ENCODE assay signal across 32 mouse cellular contexts in genomic region chr6:34938929-34939325, GRCm38 (mm10). TPM values are rescaled to one million over a fixed set of nuclear protein-coding genes. Genes with fewer than 3 reads are reported as not detected.
DNase-seq lines count a peak whose midpoint lies in the region; ATAC-seq lines count a peak whose summit lies in the region.
"Had no signal": no experiment of that assay in that cellular context is flagged by ENCODE, and none has a peak within 500 bp of the region (broad histone marks: within the 10 kb centered on the region; RNA-seq: fewer than 3 reads in every experiment).

No protein-coding gene starts in this region.

- WGBS in hindbrain, embryonic 10.5 days: 54% methylated on average over 4 of the region's 4 CpGs
- 61% methylated on average over 4 of the region's 4 CpGs for WGBS in hindbrain, embryonic 12.5 days
- WGBS in limb, embryonic 10.5 days: 50% methylated on average over 4 of the region's 4 CpGs

- no peak for DNase-seq in hindbrain, embryonic 10.5 days (ENCODE audit: low spot score)
- peak; percentile 35 for DNase-seq in thymus, postnatal 4 days
- no peak for DNase-seq in thymus, adult 18-20 months
- no peak for DNase-seq in limb, embryonic 10.5 days (ENCODE audit: low spot score)
- no peak for DNase-seq in frontal cortex, postnatal 14 days (ENCODE audit: low spot score in 2 of 2)
- no peak for DNase-seq in spleen, postnatal 36 days (ENCODE audit: low spot score in 2 of 2)
- DNase-seq: adrenal gland, adult 2 months; cerebellum, adult 11 months; cerebellum, adult 9-11 months; gastrocnemius, adult 2 months; heart, postnatal 4 days; kidney, adult 11 months; kidney, postnatal 14 days; lung, adult 18-20 months; lung, postnatal 10 days had no signal

- H3K9ac ChIP-seq in hindbrain, embryonic 12.5 days: no peak overlapping the region
- H3K9ac ChIP-seq: embryonic facial prominence, embryonic 13.5 days; forebrain, embryonic 15.5 days; heart, embryonic 15.5 days; hindbrain, embryonic 15.5 days; limb, embryonic 13.5 days; liver, embryonic 12.5 days; neural tube, embryonic 13.5 days had no signal

- H3K4me1 ChIP-seq in hindbrain, embryonic 10.5 days (replicated peaks): peaks cover 5% of the 10 kb centered on the region; the same call in 1 of the 2 replicates
- H3K4me1 ChIP-seq in hindbrain, embryonic 12.5 days: no peaks in the 10 kb centered on the region
- H3K4me1 ChIP-seq in limb, embryonic 10.5 days: peaks cover 10% of the 10 kb centered on the region
- H3K4me1 ChIP-seq: forebrain, embryonic 10.5 days; forebrain, embryonic 15.5 days; heart, embryonic 15.5 days; hindbrain, embryonic 15.5 days; neural tube, embryonic 13.5 days had no signal

- no peaks in the 10 kb centered on the region for H3K36me3 ChIP-seq in hindbrain, embryonic 10.5 days
- H3K36me3 ChIP-seq in hindbrain, embryonic 12.5 days: no peaks in the 10 kb centered on the region
- no peaks in the 10 kb centered on the region for H3K36me3 ChIP-seq in limb, embryonic 10.5 days
- H3K36me3 ChIP-seq: embryonic facial prominence, embryonic 13.5 days; forebrain, embryonic 10.5 days; forebrain, embryonic 15.5 days; heart, embryonic 10.5 days; heart, embryonic 15.5 days; hindbrain, embryonic 15.5 days; limb, embryonic 13.5 days; liver, embryonic 12.5 days; neural tube, embryonic 13.5 days had no signal

- no peak overlapping the region for H3K4me2 ChIP-seq in hindbrain, embryonic 12.5 days (replicated peaks)
- H3K4me2 ChIP-seq: embryonic facial prominence, embryonic 13.5 days; forebrain, embryonic 15.5 days; heart, embryonic 15.5 days; hindbrain, embryonic 15.5 days; limb, embryonic 13.5 days; liver, embryonic 12.5 days; midbrain, embryonic 11.5 days; neural tube, embryonic 13.5 days had no signal

- H3K9me3 ChIP-seq in hindbrain, embryonic 10.5 days: no peaks in the 10 kb centered on the region
- no peaks in the 10 kb centered on the region for H3K9me3 ChIP-seq in hindbrain, embryonic 12.5 days (replicated peaks)
- H3K9me3 ChIP-seq in limb, embryonic 10.5 days (replicated peaks): no peaks in the 10 kb centered on the region
- H3K9me3 ChIP-seq: embryonic facial prominence, embryonic 13.5 days; forebrain, embryonic 10.5 days; forebrain, embryonic 15.5 days; heart, embryonic 10.5 days; heart, embryonic 15.5 days; hindbrain, embryonic 15.5 days; limb, embryonic 13.5 days; liver, embryonic 12.5 days; neural tube, embryonic 13.5 days had no signal

- H3K27me3 ChIP-seq in hindbrain, embryonic 10.5 days (ENCODE audit: insufficient read depth, poor library complexity, severe bottlenecking): no peaks in the 10 kb centered on the region
- H3K27me3 ChIP-seq in hindbrain, embryonic 12.5 days: no peaks in the 10 kb centered on the region
- no peaks in the 10 kb centered on the region for H3K27me3 ChIP-seq in limb, embryonic 10.5 days (ENCODE audit: low read depth, poor library complexity, severe bottlenecking)
- H3K27me3 ChIP-seq: embryonic facial prominence, embryonic 13.5 days; forebrain, embryonic 15.5 days; heart, embryonic 15.5 days; hindbrain, embryonic 15.5 days; limb, embryonic 13.5 days; neural tube, embryonic 13.5 days had no signal

- no peak for ATAC-seq in hindbrain, embryonic 12.5 days (ENCODE audit: low FRiP score)
- ATAC-seq: forebrain, embryonic 15.5 days; liver, embryonic 12.5 days; midbrain, embryonic 16.5 days had no signal

- H3K27ac ChIP-seq in hindbrain, embryonic 10.5 days: 0 out of 2 replicates have a peak overlapping the region, but pooled peaks have one; percentile 23
- H3K27ac ChIP-seq in hindbrain, embryonic 12.5 days: no peak overlapping the region
- H3K27ac ChIP-seq in limb, embryonic 10.5 days: 0 out of 2 replicates have a peak overlapping the region, but pooled peaks have one; percentile 19
- H3K27ac ChIP-seq: embryonic facial prominence, embryonic 13.5 days; forebrain, embryonic 10.5 days; forebrain, embryonic 15.5 days; gastrocnemius, adult 2 months; heart, embryonic 10.5 days; heart, embryonic 15.5 days; hindbrain, embryonic 15.5 days; left cerebral cortex, adult 2 months; limb, embryonic 13.5 days; neural tube, embryonic 13.5 days had no signal

- no peak overlapping the region for H3K4me3 ChIP-seq in hindbrain, embryonic 10.5 days
- no peak overlapping the region for H3K4me3 ChIP-seq in hindbrain, embryonic 12.5 days
- H3K4me3 ChIP-seq in limb, embryonic 10.5 days: no peak overlapping the region
- H3K4me3 ChIP-seq: embryonic facial prominence, embryonic 13.5 days; forebrain, embryonic 10.5 days; forebrain, embryonic 15.5 days; gastrocnemius, adult 2 months; heart, embryonic 10.5 days; heart, embryonic 15.5 days; hindbrain, embryonic 15.5 days; left cerebral cortex, adult 2 months; limb, embryonic 13.5 days; liver, embryonic 12.5 days; neural tube, embryonic 13.5 days had no signal

RNA-seq across cellular contexts. Expression of gene Stra8, which starts 19.0 kb away (rescaled TPM):
- not detected in 2 replicates for polyA plus RNA-seq in hindbrain, embryonic 10.5 days (2016; fragmentation: Nextera tagmentation; extraction: Ambion mirVana)
- polyA plus RNA-seq in hindbrain, embryonic 12.5 days (2016; fragmentation: Nextera tagmentation; extraction: Ambion mirVana): not detected in 2 replicates
- not detected in 2 replicates for polyA plus RNA-seq in limb, embryonic 10.5 days (2016; fragmentation: Nextera tagmentation; extraction: Ambion mirVana)
- polyA plus RNA-seq: adrenal gland, adult 2 months; embryonic facial prominence, embryonic 13.5 days; forebrain, embryonic 10.5 days; forebrain, embryonic 15.5 days; frontal cortex, adult 2 months; heart, embryonic 10.5 days; heart, embryonic 15.5 days; hindbrain, embryonic 15.5 days; inflammation-experienced regulatory T-cells, adult 6 months; kidney, embryonic 14.5 days; limb, embryonic 13.5 days; liver, embryonic 12.5 days; midbrain, embryonic 11.5 days; midbrain, embryonic 16.5 days; neural tube, embryonic 13.5 days; stomach, embryonic 14.5 days had no signal

RNA-seq across cellular contexts. Expression of gene Wdr91, which starts 28.3 kb away (rescaled TPM):
- polyA plus RNA-seq in hindbrain, embryonic 10.5 days (2016; fragmentation: Nextera tagmentation; extraction: Ambion mirVana): 13.5 and 14.3 TPM in 2 replicates
- polyA plus RNA-seq in hindbrain, embryonic 12.5 days (2016; fragmentation: Nextera tagmentation; extraction: Ambion mirVana): 13.1 and 13.6 TPM in 2 replicates
- polyA plus RNA-seq in limb, embryonic 10.5 days (2016; fragmentation: Nextera tagmentation; extraction: Ambion mirVana): 9.6 and 13.0 TPM in 2 replicates

RNA-seq across cellular contexts. Expression of gene Slc23a4, which starts 49.3 kb away (rescaled TPM):
- 0.29 and 0.37 TPM in 2 replicates for polyA plus RNA-seq in hindbrain, embryonic 10.5 days (2016; fragmentation: Nextera tagmentation; extraction: Ambion mirVana)
- polyA plus RNA-seq in hindbrain, embryonic 12.5 days (2016; fragmentation: Nextera tagmentation; extraction: Ambion mirVana): 0.51 and 0.61 TPM in 2 replicates
- 0.18 and 0.45 TPM in 2 replicates for polyA plus RNA-seq in limb, embryonic 10.5 days (2016; fragmentation: Nextera tagmentation; extraction: Ambion mirVana)
